Mouse (Mus musculus) thymus, postnatal 4 days (tissue): ENCODE data around the gene Prkce.

Experiments
- DNase-seq: peaks from one replicate; pipeline ENCODE4 v3.0.0; 2021

Prkce gene

GRCm38 (mm10) chr17:86589681-86590080, 422.1 kb downstream of the Prkce start:
- no peak for DNase-seq

- DNase-seq = no peak
Measured at GRCm38 (mm10) chr17:86591241-86591640, 423.7 kb downstream of the Prkce start.

GRCm38 (mm10) chr17:86592991-86593586, 425.5 kb downstream of the Prkce start:
- DNase-seq = no peak

- no peak for DNase-seq
Measured at GRCm38 (mm10) chr17:86595526-86595925, 427.9 kb downstream of the Prkce start.

GRCm38 (mm10) chr17:86601116-86601515, 433.5 kb downstream of the Prkce start:
- no peak for DNase-seq

- DNase-seq = no peak
Measured at GRCm38 (mm10) chr17:86601901-86602300, 434.3 kb downstream of the Prkce start.

GRCm38 (mm10) chr17:86603848-86604444, 436.4 kb downstream of the Prkce start:
- DNase-seq = no peak

- DNase-seq = no peak
Measured at GRCm38 (mm10) chr17:86607981-86608380, 440.4 kb downstream of the Prkce start.

- no peak for DNase-seq
Measured at GRCm38 (mm10) chr17:86610271-86610969, 442.8 kb downstream of the Prkce start.

- no peak for DNase-seq
Measured at GRCm38 (mm10) chr17:86611772-86612171, 444.2 kb downstream of the Prkce start.

GRCm38 (mm10) chr17:86615592-86616291, 448.2 kb downstream of the Prkce start:
- no peak for DNase-seq

- DNase-seq = no peak
Measured at GRCm38 (mm10) chr17:86617570-86618237, 450.1 kb downstream of the Prkce start.

- DNase-seq = no peak
Measured at GRCm38 (mm10) chr17:86618431-86618861, 450.9 kb downstream of the Prkce start.

- no peak for DNase-seq
Measured at GRCm38 (mm10) chr17:86622862-86623261, 455.3 kb downstream of the Prkce start.

- DNase-seq = no peak
Measured at GRCm38 (mm10) chr17:86626523-86626922, 458.9 kb downstream of the Prkce start.

- no peak for DNase-seq
Measured at GRCm38 (mm10) chr17:86633131-86633530, 465.5 kb downstream of the Prkce start.

- DNase-seq = no peak
Measured at GRCm38 (mm10) chr17:86637311-86637710, 469.7 kb downstream of the Prkce start.

GRCm38 (mm10) chr17:86639279-86639678, 471.7 kb downstream of the Prkce start:
- no peak for DNase-seq

GRCm38 (mm10) chr17:86647226-86647625, 479.6 kb downstream of the Prkce start:
- DNase-seq = no peak

GRCm38 (mm10) chr17:86648856-86649435, 481.4 kb downstream of the Prkce start:
- DNase-seq = no peak

- DNase-seq = no peak
Measured at GRCm38 (mm10) chr17:86650241-86650640, 482.7 kb downstream of the Prkce start.

GRCm38 (mm10) chr17:86651091-86651490, 483.5 kb downstream of the Prkce start:
- no peak for DNase-seq

- no peak for DNase-seq
Measured at GRCm38 (mm10) chr17:86652751-86653150, 485.2 kb downstream of the Prkce start.
